Mouse (Mus musculus): Measurements from ENCODE around the gene Cep152.
A peak's percentile ranks its signal among the peaks of the same experiment; 100 is the strongest.

Gene Cep152

GRCm38 (mm10) chr2:125624837-125625351 is at the start of gene Cep152:
Cep152 (minus strand) TSS chr2:125625113.
- peak; percentile 97 for DNase-seq

GRCm38 (mm10) chr2:125672957-125673631 is 48.2 kb upstream of the Cep152 start, which contains the start of gene Eid1:
Eid1 (plus strand) TSS chr2:125673095.
- peak; percentile 89 for DNase-seq

GRCm38 (mm10) chr2:125672568-125672956 is 47.6 kb upstream of the Cep152 start:
- DNase-seq, result no peak

GRCm38 (mm10) chr2:125670846-125671245 is 45.9 kb upstream of the Cep152 start:
- DNase-seq, result no peak

- DNase-seq, result no peak
These were observed 42.8 kb upstream of the Cep152 start for GRCm38 (mm10) chr2:125667721-125668120.

GRCm38 (mm10) chr2:125667184-125667583 is 42.3 kb upstream of the Cep152 start:
- no peak for DNase-seq

GRCm38 (mm10) chr2:125666668-125667067 is 41.8 kb upstream of the Cep152 start:
- no peak for DNase-seq

GRCm38 (mm10) chr2:125665909-125666308 is 41.0 kb upstream of the Cep152 start:
- DNase-seq, result no peak

- DNase-seq, result no peak
These were observed 40.3 kb upstream of the Cep152 start for GRCm38 (mm10) chr2:125665213-125665612.

GRCm38 (mm10) chr2:125662517-125662916 is 37.6 kb upstream of the Cep152 start:
- no peak for DNase-seq

GRCm38 (mm10) chr2:125661156-125661555 is 36.2 kb upstream of the Cep152 start:
- no peak for DNase-seq

GRCm38 (mm10) chr2:125660537-125661130 is 35.7 kb upstream of the Cep152 start:
- DNase-seq, result no peak

GRCm38 (mm10) chr2:125659823-125660536 is 35.1 kb upstream of the Cep152 start:
- peak; percentile 47 for DNase-seq

- DNase-seq, result no peak
These were observed 30.5 kb upstream of the Cep152 start for GRCm38 (mm10) chr2:125655391-125655790.

- DNase-seq, result no peak
These were observed 28.4 kb upstream of the Cep152 start for GRCm38 (mm10) chr2:125653286-125653685.

GRCm38 (mm10) chr2:125651563-125651962 is 26.6 kb upstream of the Cep152 start:
- DNase-seq, result no peak

GRCm38 (mm10) chr2:125650742-125651352 is 25.9 kb upstream of the Cep152 start:
- DNase-seq, result no peak

- DNase-seq, result no peak
These were observed 25.1 kb upstream of the Cep152 start for GRCm38 (mm10) chr2:125650038-125650437.

- no peak for DNase-seq
These were observed 20.0 kb upstream of the Cep152 start for GRCm38 (mm10) chr2:125644912-125645311.

- DNase-seq, result no peak
These were observed 12.4 kb upstream of the Cep152 start for GRCm38 (mm10) chr2:125637331-125637730.

GRCm38 (mm10) chr2:125630010-125630409 is 5.1 kb upstream of the Cep152 start:
- DNase-seq, result no peak

GRCm38 (mm10) chr2:125628487-125628886 is 3.6 kb upstream of the Cep152 start:
- no peak for DNase-seq

- DNase-seq, result peak; percentile 25
These were observed 1.6 kb upstream of the Cep152 start for GRCm38 (mm10) chr2:125626536-125626935.
